Mouse (Mus musculus) heart, adult 18-20 months (tissue): ENCODE results near the gene Selplg. TPM values are rescaled to one million over a fixed set of nuclear protein-coding genes. Genes with fewer than 3 reads are reported as not detected.

Source experiments
- DNase-seq, 2 experiments: peaks; one replicate each; pipeline ENCODE4 v3.0.0; 2021 to 2022; ENCODE audit warnings: mixed read lengths in 1 of 2
- total RNA-seq, 2 experiments: library from RNA; stranded (reverse); gene quantifications; 2 replicates each; pipeline ENCODE4 v1.2.3; 2021

Selplg gene
- total RNA-seq, 2 experiments from 2014 or later = 4.4 to 7.3 TPM

DNA sequence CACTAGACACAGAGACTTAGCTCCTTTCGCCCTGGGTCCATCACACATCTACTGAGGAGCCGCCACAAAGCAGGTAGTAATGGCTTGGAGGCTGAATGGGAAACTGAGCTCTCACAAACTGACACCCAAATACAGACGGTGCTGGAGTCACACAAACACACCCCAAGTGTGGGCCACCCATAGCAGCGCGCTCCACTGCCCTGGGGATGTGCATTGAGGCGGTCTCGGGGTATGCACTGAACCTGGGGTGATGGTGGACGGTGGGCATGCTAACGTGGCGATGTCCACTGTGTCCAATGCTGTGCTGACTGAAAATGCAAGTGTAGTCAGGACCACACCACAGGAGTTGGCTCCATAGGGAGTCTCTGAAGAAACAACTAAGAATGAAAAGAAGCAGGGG, 22.7 kb upstream of the Selplg start:
- DNase-seq = no peak

DNA sequence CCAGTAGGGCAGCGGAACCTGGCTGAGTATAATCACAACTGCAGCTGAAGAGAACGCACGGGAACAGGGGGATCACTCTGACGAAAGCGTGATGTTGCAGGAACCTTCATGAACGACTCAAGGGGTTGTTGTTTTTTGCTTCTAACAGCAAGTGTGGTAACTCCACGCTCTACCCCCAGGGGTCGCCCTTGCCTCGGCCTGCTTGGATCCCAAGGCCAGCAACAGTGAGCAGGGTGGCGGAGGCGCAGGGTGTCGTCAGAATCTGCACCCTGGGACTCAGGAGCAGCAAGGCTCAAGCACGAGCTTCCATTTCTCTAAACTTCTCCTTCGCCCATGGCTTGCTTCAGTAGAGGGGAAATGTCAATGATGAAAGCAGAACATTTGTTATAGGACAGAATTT, 22.1 kb upstream of the Selplg start:
- DNase-seq = peak; percentile 85 to 95

DNA sequence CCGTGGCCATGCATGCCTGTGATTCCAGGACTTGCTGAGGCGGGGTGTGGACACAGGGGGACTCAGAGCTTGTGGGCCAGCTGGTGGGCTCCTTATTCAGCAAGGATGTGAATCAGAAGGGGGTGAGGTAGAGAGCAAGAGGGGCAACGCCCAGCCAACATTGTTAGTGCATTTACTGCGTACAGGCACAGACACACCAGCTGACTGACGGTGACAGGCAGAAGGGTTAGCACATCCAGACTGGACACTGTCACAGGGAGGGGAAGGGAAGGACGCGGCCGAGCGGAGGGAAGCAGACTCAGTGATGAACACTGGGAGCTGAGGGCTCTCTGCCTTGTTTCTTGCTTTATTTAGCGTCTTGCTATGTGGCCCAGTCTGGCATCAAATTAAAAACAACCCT, 21.1 kb upstream of the Selplg start:
- no peak for DNase-seq

DNA sequence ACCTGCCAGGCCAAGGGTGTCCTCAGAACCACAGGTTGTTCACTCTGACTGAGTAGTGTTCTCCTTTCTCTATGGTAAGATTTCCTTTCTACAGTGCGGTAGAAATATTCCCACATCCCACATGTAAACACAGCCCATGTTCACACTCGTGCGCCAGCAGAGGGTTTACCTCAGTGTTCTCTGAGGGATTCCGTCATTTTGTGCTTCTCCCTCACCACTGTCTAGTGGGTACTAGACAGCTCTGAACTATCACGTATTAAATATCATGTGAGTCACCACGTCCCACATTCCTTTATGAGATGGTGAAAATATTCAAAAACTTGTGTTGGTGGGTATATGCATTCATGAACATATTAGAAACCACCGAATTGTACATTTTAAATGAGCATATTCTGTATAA, 20.0 kb upstream of the Selplg start:
- DNase-seq = no peak

DNA sequence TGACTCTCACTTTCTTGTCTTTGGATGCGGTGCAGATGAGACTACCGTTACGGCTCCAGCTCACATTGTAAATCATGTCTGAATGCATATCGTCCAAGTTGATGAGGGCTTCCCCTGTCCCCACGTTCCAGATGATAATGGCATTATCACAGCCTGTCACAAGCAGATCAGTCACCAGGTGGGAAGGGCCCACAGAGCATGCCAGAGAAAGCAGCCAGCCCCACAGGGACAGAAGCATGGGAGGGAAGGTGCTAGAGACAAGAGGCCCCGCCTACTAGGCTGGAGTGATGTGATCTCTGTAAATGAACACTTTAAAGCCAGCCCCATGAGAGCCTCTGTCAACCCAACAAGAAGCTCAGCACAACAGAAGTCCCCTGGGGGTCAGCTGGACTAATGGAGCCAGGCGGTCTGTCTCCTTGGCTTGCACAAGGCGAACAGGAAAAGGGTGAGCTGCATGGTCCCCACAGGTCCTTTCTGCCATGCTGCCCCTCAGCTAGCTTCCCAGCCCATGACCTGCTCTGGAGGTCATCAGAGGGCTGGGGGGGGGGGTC, 18.3 kb upstream of the Selplg start:
- no peak for DNase-seq

DNA sequence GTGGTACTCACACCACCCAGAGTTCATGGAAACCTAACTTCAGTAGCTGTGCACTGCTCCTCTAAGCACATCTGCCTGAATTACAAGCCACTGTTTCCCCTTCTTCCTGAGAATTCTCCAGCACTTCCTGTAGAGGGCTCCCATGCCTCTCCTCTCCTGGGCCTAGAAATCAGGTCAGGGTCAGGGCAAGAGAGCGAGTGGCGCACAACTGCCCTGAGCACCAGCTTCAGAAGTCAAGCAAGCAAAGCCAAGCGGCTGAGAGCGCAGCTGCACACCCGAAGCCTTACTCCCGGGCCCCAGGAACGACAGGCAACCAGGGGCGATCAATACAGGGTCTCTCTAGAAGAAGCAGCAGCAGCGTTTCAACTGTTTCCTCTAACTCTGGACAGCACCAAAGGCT, 15.2 kb upstream of the Selplg start:
- no peak for DNase-seq

DNA sequence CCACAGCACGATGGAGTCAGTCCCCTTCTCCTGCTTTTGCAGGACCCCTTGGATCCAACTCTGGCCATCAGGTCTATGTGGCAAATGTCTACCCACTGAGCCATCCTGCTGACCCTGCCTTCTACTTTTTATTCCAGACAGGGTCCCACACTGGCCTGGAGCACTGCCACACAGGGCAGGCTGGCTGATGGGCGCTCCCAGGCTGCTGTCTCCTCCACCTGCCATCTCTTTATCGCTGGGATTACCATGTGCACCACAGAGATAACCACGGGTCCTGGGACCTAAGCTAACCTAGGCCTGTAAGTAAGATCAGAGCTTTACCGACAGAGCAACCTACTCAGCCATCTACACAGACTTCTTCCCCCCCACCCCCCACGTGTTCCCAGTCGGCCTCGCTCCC, 14.2 kb upstream of the Selplg start:
- no peak for DNase-seq

DNA sequence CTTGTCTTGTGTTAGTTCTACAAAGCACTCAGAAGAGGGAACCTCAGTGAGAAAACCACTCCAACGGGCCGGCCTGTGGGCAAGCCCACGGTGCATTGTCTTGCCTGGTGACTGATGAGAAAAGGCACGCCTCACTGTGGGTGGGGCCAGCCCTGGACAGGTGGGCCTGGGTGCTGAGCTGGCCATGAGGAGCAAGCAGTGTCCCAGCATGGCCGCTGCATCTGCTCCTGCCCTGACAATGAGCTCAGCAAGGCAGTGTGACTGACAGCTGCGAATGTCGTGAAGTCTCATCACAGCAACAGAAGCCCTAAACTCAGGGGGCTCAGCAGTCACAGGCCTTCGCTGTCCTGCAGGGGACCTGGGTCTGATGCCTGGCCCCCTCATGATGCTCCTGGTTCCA, 13.2 kb upstream of the Selplg start:
- DNase-seq = no peak

DNA sequence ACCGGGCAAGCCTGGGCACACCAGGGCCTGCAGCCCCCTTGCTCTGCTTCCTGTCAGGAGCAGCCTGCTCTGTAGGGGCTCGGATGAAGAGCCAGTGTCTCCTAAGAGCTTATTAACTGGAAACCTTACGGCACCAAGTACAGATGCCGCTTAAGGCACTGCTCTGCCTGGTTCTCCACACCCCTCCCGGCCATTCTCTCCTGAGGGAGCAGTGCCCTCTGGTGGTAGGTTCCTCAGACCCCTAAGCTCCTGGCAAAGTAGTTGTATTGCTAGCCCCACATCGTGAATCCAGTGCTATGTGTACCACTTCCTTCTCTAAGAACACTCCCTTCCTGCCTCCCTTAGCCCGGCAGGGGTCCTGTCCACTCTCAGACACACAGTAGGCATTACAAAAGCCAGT, 12.3 kb upstream of the Selplg start:
- peak; percentile 68 to 79 for DNase-seq

DNA sequence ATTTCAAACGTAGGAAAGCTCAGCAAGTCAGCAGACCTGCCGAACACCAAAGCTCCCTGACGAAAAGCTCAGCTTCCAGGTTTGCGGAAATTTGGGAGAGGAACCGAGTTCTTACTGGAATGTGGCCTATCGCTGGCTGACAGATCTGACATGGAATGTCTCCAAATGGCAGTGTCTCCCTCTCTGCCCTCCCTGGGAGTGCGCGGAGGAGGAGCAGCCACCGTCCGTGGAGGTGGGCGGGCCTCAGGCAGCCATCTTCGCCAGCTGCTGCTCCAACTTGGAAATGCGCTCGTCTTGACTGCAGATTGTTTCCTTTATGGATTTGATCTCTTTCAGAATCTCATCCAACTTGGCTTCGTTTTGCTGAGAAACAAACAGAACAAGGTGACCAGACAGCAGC, 11.7 kb upstream of the Selplg start:
- DNase-seq = no peak

DNA sequence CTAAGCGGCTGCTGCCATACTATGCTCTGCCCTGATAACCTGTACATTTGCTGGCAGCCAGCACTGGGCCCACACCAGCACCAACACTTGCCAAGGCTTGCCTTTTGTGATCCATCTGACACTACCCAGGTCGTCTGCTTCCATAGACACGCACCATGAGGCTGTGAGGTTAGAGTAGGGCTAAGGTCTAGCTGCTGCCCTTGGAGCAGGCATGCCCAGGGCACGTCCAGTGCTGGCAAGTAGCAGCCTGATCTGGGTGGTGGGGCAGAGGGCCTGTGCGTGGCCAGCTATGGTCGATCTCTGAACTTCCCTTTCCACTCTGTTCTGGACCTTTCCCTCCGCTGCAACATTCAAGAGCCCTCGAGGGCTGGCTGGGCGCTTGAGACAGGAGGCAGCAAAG, 10.5 kb upstream of the Selplg start:
- DNase-seq = no peak

DNA sequence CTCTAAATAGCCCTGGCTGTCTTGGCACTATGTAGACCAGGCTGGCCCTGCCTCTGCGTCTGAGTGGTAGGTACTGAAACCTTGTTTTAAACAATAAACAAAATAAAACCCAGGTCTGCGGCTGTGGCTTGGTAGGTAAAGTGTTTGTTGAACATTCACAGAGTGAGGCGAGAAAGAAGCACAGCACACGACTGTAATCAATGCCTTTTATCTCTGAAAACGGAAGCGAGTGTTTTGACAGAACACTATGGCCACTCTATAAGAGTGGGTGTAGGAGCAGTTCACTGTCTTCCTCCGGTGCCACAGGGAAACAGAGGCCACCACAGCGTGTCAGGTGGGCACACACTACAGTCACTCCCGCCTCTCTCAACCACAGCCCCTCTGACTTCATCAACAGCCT, 9.8 kb upstream of the Selplg start:
- DNase-seq = no peak

DNA sequence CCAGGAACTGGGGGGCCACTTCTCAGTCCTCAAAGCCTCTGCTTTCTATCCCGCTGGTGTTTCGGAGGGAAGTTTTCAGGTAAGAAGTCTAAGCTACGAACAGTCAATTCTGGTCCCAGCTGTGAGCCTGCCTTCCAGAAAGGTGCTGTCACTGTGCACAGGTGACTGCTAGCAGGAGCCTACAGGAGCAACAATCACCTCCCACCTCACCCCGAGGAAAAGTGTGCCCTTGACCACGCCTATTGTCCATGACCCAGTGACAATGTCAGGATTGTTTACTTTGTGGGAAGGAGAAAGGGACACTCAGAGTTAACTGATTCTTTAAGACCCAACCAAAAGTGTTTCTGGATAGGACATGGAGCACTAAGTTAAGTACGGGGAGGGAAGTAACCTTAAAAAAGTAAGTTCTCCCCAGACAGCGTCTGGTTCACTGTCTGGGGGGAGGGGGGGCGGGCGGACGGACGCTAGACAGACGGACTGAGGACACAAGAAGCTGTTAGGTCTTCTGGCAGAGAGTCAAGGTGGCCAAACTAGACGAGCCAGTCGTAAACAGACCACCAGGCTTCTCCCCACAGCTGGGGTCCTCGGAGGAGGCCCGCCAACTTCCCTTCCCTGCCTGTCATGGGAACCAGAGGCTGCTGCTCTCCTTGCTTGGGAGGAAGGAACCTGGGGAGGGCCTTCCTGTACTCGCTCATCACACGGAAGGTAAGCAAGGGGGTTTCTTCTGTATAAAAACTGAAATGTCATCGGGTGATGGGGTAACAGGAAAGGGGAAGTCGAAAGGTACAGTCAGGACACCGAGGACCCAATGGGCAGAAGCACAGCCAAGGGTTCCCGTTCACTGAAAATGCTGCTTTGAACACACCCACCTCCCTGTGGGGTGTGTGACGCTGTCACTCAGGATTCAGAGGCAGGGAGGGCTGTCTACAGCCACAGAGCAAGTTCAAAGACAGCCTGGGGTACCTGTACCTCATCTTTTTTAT, 9.1 kb upstream of the Selplg start:
- no peak for DNase-seq

DNA sequence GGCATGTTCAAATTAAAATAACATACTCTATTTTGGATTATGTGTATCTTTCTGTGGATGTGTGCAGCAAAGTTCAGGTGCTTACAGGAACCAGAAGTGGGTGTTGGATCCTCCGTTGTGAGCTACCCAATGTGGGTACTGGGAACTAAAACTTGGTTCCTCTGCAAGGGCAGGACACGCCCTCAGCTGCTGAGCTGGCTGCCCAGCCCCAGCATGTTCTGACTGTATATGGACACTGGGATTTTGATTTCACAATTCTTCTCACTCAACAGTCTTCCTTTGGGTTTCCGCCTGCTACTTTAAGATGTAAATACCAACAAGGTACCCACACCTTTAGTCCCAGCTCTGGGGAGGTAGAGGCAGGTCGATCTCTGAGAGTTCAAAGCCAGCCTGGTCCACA, 8.0 kb upstream of the Selplg start:
- DNase-seq = peak in 1 of 2 experiments; percentile 46

DNA sequence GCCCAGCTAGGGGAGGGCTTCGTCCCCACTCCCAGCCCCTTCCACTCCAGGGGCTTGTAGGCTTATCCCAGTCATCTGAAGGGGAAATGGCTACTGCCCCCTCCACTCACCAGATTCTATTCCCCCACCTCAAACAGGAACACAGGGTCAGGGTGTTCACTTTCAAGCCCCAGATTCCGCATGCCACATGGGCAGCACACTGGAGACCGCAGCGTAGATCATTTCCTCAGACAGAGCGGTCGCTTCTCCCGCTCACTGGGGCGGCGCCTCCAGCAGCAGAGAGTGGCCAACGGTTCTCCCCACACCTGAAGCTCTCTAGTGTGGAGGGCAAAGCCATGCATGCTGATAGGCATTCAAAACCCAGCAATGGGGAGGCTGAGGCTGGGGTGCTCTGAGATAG, 4.5 kb upstream of the Selplg start:
- DNase-seq = no peak

DNA sequence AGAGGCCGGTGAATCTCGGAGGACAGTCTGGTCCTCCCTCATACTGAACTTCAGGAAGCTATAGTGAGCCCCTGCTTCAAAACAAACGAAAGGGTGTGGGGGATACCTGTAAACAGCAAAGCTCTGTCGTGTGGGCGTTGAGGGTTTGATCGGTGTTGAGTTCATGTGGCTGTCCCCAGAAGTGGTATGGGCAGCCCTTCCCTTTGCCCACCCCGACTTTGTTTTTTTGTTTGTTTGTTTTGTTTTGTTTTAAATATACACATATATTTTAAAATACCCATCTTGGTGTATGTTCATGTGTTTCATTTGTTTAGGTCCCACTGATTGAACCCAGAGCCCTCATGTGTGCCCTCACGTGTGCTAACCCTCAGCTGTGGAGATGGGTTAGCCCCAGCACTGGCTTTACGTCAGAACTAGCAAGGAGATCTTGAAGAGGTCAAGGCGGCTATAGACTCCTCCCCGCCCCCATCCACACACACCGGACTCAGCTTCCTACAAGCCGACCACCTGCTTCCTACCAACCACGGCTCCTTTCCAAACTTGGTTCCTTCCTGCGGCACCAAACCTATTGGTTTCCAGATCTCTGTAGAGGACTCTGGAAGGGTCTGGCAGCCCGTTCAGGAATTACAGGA, 988 bp upstream of the Selplg start:
- no peak for DNase-seq

DNA sequence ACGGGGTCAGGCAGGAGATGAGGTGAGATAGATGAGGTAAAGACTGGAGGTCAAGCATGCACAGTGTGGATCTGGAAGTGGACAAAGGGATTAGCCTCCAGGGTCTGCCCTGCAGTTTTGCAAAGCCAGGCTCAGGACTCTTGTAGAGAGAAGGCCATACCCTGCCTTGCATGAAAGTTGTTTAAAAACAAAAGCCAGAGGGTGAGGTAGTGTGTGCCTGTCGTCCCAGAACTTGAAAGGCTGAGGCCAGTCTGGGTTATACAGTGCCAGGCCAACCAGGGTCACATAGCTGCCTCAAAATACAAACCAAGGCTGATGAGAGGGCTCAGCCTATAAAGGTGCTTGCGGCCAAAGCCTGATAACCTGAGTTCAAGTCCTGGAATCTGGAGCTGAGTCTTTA, 703 bp downstream of the Selplg start:
- DNase-seq = no peak

DNA sequence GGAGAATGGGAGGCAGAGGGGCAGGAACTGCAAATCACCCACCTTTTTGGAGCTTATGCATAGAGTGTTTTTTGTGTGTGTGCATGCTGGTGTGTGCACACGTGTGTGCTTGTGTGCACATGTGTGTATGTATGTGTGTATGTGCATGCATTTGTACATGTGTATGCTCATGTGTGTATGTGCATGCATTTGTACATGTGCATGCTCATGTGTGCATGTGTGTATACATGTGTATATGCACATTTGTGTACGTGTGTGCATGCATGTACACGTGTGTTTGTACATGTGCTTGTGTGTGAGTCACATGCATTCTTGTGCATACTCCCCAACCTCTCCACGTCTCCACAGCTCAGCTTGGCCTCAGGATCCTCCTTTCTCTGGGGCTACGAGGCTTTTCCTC, 1.6 kb downstream of the Selplg start:
- DNase-seq = no peak

DNA sequence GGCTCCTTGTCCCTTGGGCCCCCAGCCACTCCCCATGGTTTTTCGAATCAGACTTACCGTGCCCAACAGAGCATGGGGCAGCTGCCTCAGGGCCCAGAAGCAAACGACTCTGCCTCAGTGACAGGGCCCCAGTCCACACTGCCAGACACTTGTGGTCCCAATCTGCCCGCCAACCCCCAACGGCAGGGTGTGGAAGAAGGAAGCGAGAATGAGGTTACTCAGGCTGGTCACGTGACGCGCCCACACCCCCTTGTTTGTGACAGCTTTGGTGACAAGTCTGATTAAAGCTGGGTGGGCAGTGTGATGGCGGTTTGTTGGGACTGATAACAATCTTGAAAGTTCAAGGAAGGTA, 2.2 kb downstream of the Selplg start:
- DNase-seq = peak; percentile 45 to 77

DNA sequence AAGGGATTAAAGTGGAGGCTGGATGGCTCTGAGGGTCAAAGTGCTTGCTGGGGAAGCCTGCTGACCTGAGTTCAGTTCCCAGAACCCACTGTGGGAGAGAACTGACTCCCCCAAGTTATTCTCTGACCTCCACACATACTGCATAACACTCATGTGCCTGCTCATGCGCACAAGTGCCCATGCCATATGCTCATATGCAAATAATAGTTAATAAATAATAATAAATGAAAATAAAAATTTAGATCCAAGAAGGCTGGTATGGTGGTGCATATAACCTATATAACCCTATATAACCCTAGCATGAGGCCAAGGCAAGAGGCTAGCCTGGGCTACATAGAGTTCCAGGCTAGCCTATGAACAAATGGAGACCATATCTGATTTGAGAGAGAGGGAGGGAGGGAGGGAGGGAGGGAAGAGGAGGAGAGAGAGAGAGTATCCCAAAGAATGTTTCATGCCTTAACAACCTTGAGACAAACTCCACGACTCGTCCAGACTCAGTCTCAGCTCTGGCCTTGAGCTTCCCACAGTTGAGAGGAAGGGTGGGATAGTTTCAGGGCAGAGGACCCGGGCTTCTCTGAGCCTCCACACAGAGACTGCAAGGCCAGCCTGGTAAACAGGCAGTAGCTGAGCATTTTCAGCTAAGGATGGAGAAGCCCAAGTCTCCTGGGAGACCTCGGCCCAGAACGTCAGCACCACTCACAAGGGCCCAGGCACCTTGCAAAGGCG, 2.7 kb downstream of the Selplg start:
- no peak for DNase-seq

DNA sequence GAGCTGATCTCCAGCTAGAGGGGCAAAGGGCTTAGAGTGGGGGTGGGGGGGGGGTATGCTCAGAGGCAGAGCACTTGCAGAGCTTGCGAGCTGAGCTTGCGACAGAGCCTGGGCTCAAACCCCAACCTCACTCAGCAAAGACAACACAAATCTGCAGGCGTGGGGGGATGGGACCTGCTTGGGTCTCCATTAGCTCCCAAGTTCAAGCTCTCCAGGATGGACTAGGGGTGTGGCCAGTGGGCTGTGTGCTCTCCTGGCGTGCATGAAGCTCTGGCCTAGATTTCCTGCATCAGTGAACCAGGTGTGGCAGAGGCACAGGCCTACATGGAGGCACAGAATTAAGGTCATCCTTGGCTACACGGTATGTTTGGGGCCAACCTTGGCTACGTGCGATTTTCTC, 4.0 kb downstream of the Selplg start:
- no peak for DNase-seq

DNA sequence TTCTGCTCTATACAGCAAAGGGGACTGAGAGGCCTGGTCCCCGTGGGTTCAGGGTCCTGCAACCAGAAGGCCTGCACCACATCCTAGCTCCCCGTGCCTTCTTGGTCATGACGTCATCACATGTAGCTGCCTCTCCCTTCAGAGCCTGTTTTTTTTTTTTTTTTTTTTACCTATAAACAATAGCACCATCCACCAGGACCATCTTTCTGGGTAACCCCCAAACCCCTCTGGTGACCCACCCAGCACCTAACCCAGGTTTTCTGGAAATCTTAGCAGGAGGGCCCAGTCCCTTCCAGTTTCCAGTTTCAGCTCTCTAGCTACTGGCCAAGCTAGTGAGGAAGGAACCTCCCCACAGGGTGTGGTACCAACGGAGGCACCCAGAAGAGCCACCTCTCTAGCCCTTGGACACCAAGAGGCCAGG, 4.4 kb downstream of the Selplg start:
- no peak for DNase-seq

DNA sequence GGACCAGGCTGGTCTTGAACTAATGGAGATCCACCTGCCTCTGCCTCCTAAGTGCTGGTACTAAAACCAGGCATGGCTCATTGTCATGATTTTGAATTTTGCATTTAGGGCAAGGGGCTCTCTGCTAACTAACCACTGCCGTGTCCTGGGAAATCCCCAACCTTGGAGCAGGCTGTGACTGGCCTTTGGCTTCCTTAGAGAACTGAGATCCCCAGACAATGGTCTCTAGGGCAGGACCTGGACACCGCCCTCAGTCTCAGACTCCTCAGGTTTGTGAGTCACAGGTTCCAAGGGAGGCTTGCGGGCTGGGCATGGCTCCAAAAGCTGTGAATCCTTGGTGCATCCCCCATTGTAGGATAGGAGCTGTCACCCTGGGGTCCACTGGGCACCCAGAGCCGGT, 5.8 kb downstream of the Selplg start:
- DNase-seq = no peak
